Mouse (Mus musculus) heart, postnatal 10 days (tissue): ENCODE results near the gene Bahd1. TPM values are rescaled to one million over a fixed set of nuclear protein-coding genes. Genes with fewer than 3 reads are reported as not detected.

Experiments
- total RNA-seq, 2 experiments: library from RNA; stranded (reverse); gene quantifications; 2 replicates each; pipeline ENCODE4 v1.2.3; 2021

The Bahd1 gene
- total RNA-seq, 2 experiments from 2014 or later, result 13.4 to 18.4 TPM

Other genes with a start within 250 kb of the Bahd1 start
- 10 to 100 TPM; 13.5 to 15.3 TPM for gene Pak6, start 237.1 kb upstream of the Bahd1 start, total RNA-seq
- gene Ankrd63, start 196.4 kb upstream of the Bahd1 start, total RNA-seq, result 1 to 10 TPM in 1 of 2 experiments, under 1 TPM in 1; 0.64 to 1.7 TPM
- gene Plcb2, start 171.9 kb upstream of the Bahd1 start, total RNA-seq, result 1 to 10 TPM; 1.9 to 2.4 TPM
- 10 to 100 TPM; 27.4 to 37.4 TPM for gene Inafm2, start 154.6 kb upstream of the Bahd1 start, total RNA-seq
- 1 to 10 TPM; 8.4 to 9.9 TPM for gene Ccdc9b, start 137.7 kb upstream of the Bahd1 start, total RNA-seq
- not detected for gene Phgr1, start 127.6 kb upstream of the Bahd1 start, total RNA-seq
- gene Disp2, start 120.7 kb upstream of the Bahd1 start, total RNA-seq, result under 1 TPM in 1 of 2 experiments, not detected in 1; 0.07 TPM
- 10 to 100 TPM; 16.4 to 19.5 TPM for gene Knstrn, start 86.4 kb upstream of the Bahd1 start, total RNA-seq
- gene Ivd, start 38.4 kb upstream of the Bahd1 start, total RNA-seq, result 10 to 100 TPM; 96.3 to 98.2 TPM
- gene Chst14, start 26.1 kb downstream of the Bahd1 start, total RNA-seq, result 10 to 100 TPM; 14.1 to 14.5 TPM
- 10 to 100 TPM; 12.8 to 17.4 TPM for gene Ccdc32, start 129.0 kb downstream of the Bahd1 start, total RNA-seq
- gene Rpusd2, start 134.4 kb downstream of the Bahd1 start, total RNA-seq, result 1 to 10 TPM; 5.6 TPM
- gene Knl1, start 146.7 kb downstream of the Bahd1 start, total RNA-seq, result 1 to 10 TPM; 6.7 to 9.1 TPM
- 1 to 10 TPM; 4.7 to 6.6 TPM for gene Rad51, start 212.4 kb downstream of the Bahd1 start, total RNA-seq